In the genomic region with DNA sequence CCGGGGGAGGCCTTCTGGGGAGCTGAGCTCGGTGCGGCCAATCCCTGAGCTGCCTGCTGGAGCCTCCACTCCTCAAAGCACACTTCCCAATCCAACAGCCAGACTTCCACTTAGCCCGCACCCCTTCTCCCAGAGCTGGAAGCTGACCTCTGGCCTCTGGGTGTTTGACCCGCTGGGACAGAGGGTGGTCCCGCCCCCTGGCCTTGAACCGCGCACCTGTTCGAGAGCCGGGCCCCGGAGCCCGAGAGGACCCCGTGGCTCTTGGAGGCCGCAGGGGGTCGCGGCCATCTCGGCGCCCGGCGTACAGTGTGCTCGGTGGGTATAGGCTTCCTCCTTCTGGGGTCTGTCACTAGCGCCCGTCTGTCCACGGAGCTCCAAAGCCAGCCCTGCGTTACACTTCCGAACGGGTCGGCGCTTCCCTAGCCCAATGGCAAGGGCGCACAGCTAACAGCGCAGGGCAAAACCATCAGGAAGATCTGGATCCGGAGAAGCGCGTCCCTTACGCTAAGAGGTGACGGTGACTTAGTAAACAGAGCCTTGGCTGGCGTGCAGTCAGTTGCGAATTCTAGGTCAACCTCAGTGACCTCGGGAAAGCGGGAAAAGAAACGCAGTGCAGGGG, we compare ENCODE assay signal across 8 mouse cellular contexts. TPM values are rescaled to one million over a fixed set of nuclear protein-coding genes. Genes with fewer than 3 reads are reported as not detected.
DNase-seq lines count a peak whose midpoint lies in the region; ATAC-seq lines count a peak whose summit lies in the region.

No protein-coding gene starts in this region.

- no peak overlapping the region for H3K9ac ChIP-seq in lung, embryonic 15.5 days
- no peak overlapping the region for H3K9ac ChIP-seq in forebrain, embryonic 15.5 days (replicated peaks)
- peak overlapping the region; percentile 43 for H3K9ac ChIP-seq in limb, embryonic 11.5 days (ENCODE audit: low read length)
- no peak overlapping the region for H3K9ac ChIP-seq in stomach, embryonic 14.5 days (replicated peaks; ENCODE audit: low read depth, low read length)

- peak overlapping the region; percentile 49 for H3K4me2 ChIP-seq in lung, embryonic 15.5 days
- H3K4me2 ChIP-seq in forebrain, embryonic 15.5 days (replicated peaks), result peak overlapping the region; percentile 28
- H3K4me2 ChIP-seq in limb, embryonic 11.5 days (ENCODE audit: low read depth, severe bottlenecking), result peak overlapping the region; percentile 42
- H3K4me2 ChIP-seq in stomach, embryonic 14.5 days (replicated peaks; ENCODE audit: low read depth, low read length), result peak overlapping the region; percentile 20

- no peaks in the 10 kb centered on the region for H3K9me3 ChIP-seq in lung, embryonic 15.5 days
- no peaks in the 10 kb centered on the region for H3K9me3 ChIP-seq in forebrain, embryonic 15.5 days
- no peaks in the 10 kb centered on the region for H3K9me3 ChIP-seq in limb, embryonic 11.5 days (ENCODE audit: control insufficient read depth, low read length)
- H3K9me3 ChIP-seq in stomach, embryonic 14.5 days (ENCODE audit: control insufficient read depth, low read depth, low read length), result no peaks in the 10 kb centered on the region

- H3K4me3 ChIP-seq in lung, embryonic 15.5 days, result peak overlapping the region; percentile 24
- peak overlapping the region; percentile 14; the same call in 1 of the 2 replicates for H3K4me3 ChIP-seq in forebrain, embryonic 15.5 days
- H3K4me3 ChIP-seq in limb, embryonic 11.5 days (ENCODE audit: low read depth, low read length), result peak overlapping the region; percentile 15
- H3K4me3 ChIP-seq in stomach, embryonic 14.5 days (ENCODE audit: low read depth, low read length), result peak overlapping the region; percentile 15; the same call in 1 of the 2 replicates

- no peak overlapping the region for H3K27ac ChIP-seq in lung, embryonic 15.5 days
- no peak overlapping the region for H3K27ac ChIP-seq in forebrain, embryonic 15.5 days (replicated peaks)
- peak overlapping the region; percentile 69 for H3K27ac ChIP-seq in limb, embryonic 11.5 days (replicated peaks; ENCODE audit: low read depth, low read length)
- H3K27ac ChIP-seq in stomach, embryonic 14.5 days (ENCODE audit: low read length), result no peak overlapping the region

- no peak for DNase-seq in lung, adult 18-20 months
- peak; percentile 76 for DNase-seq in limb, embryonic 11.5 days (ENCODE audit: low spot score)
- no peak for DNase-seq in spleen, postnatal 36 days (ENCODE audit: low spot score in 2 of 2)
- no peak for DNase-seq in lung, postnatal 14 days
- DNase-seq in frontal cortex, postnatal 14 days (ENCODE audit: low spot score in 2 of 2), result no peak

- WGBS in lung, embryonic 15.5 days, result under 1% methylated on average over 41 of the region's 41 CpGs
- WGBS in forebrain, embryonic 15.5 days, result 2% methylated on average over 41 of the region's 41 CpGs
- under 1% methylated on average over 41 of the region's 41 CpGs for WGBS in limb, embryonic 11.5 days
- 2% methylated on average over 41 of the region's 41 CpGs for WGBS in stomach, embryonic 14.5 days

- H3K36me3 ChIP-seq in lung, embryonic 15.5 days, result no peaks in the 10 kb centered on the region
- no peaks in the 10 kb centered on the region for H3K36me3 ChIP-seq in forebrain, embryonic 15.5 days
- H3K36me3 ChIP-seq in limb, embryonic 11.5 days (ENCODE audit: control insufficient read depth, insufficient read depth, low read length), result no peaks in the 10 kb centered on the region
- H3K36me3 ChIP-seq in stomach, embryonic 14.5 days (ENCODE audit: control insufficient read depth, insufficient read depth, low read length), result no peaks in the 10 kb centered on the region

- peaks cover 16% of the 10 kb centered on the region; the same call in 1 of the 2 replicates for H3K4me1 ChIP-seq in lung, embryonic 15.5 days
- H3K4me1 ChIP-seq in forebrain, embryonic 15.5 days, result peaks cover 15% of the 10 kb centered on the region
- H3K4me1 ChIP-seq in limb, embryonic 11.5 days (ENCODE audit: control insufficient read depth, insufficient read depth, low read length), result peaks cover 14% of the 10 kb centered on the region; the same call in 1 of the 2 replicates
- H3K4me1 ChIP-seq in stomach, embryonic 14.5 days (ENCODE audit: control insufficient read depth, insufficient read depth, low read length), result peaks cover 10% of the 10 kb centered on the region

- H3K27me3 ChIP-seq in lung, embryonic 15.5 days, result peaks cover 90% of the 10 kb centered on the region
- H3K27me3 ChIP-seq in forebrain, embryonic 15.5 days, result peaks cover 82% of the 10 kb centered on the region
- peaks cover 24% of the 10 kb centered on the region for H3K27me3 ChIP-seq in limb, embryonic 11.5 days (ENCODE audit: control insufficient read depth, insufficient read depth, low read length)
- peaks cover 32% of the 10 kb centered on the region for H3K27me3 ChIP-seq in stomach, embryonic 14.5 days (ENCODE audit: control insufficient read depth, insufficient read depth, low read length)

- ATAC-seq in lung, embryonic 15.5 days (ENCODE audit: borderline replicate concordance, extremely low read depth, low FRiP score, low TSS enrichment), result peak; percentile 32; the same call in 1 of the 2 replicates
- peak; percentile 30 for ATAC-seq in forebrain, embryonic 15.5 days (replicated peaks)
- ATAC-seq in limb, embryonic 11.5 days (ENCODE audit: insufficient number of reproducible peaks, low FRiP score, low TSS enrichment, low read depth), result peak; percentile 61
- peak; percentile 56 for ATAC-seq in stomach, embryonic 14.5 days (ENCODE audit: insufficient number of reproducible peaks, insufficient read depth, low FRiP score, low read depth)

RNA-seq across cellular contexts. Expression of gene Tbx18, which starts 8.6 kb away (rescaled TPM):
- 0.93 and 1.3 TPM in 2 replicates for polyA plus RNA-seq in lung, embryonic 15.5 days (2015; fragmentation: Nextera tagmentation; extraction: Ambion mirVana)
- 1.7 and 2.1 TPM in 2 replicates for polyA plus RNA-seq in forebrain, embryonic 15.5 days (2015; fragmentation: Nextera tagmentation; extraction: Ambion mirVana)
- 33.4 and 38.0 TPM in 2 replicates for polyA plus RNA-seq in limb, embryonic 11.5 days (2014; fragmentation: Nextera tagmentation; extraction: Ambion mirVana)
- polyA plus RNA-seq in stomach, embryonic 14.5 days (2014; fragmentation: Nextera tagmentation; extraction: Ambion mirVana), result 0.51 and 1.1 TPM in 2 replicates

Comparison
In these comparisons a context has a peak if more than half of its experiments do, and no peak if none do; other contexts are left out.
1. RNA of gene Tbx18, which starts 8.6 kb away (polyA plus RNA-seq): 33.4 to 38.0 TPM in limb, embryonic 11.5 days; 1.7 to 2.1 TPM in forebrain, embryonic 15.5 days, 0.93 to 1.3 TPM in lung, embryonic 15.5 days and 0.51 to 1.1 TPM in stomach, embryonic 14.5 days; every median in the first group is over 10 times any median in the second.
2. Peak in every context shown above with its lines, with median percentiles within 50 percentile points of each other: ATAC-seq, H3K4me2 ChIP-seq and H3K4me3 ChIP-seq.